Mouse (Mus musculus): Measurements from ENCODE around the gene Smim11. TPM values are rescaled to one million over a fixed set of nuclear protein-coding genes. Genes with fewer than 3 reads are reported as not detected.

Smim11 gene
- polyA plus RNA-seq, 1 experiment from 2014 or later: 143 TPM

- H3K27me3 ChIP-seq (ENCODE audit: control insufficient read depth, insufficient read depth, low read length): no peaks in the 10 kb centered on the region
- WGBS: 49% methylated on average over 4 of the region's 4 CpGs
- H3K4me1 ChIP-seq (ENCODE audit: control insufficient read depth, insufficient read depth, low read length): no peaks in the 10 kb centered on the region
- ATAC-seq (ENCODE audit: insufficient number of reproducible peaks, insufficient read depth, low FRiP score, low read depth): no peak
- no peak overlapping the region for H3K4me2 ChIP-seq (replicated peaks; ENCODE audit: low read depth, low read length)
- no peak overlapping the region for H3K9ac ChIP-seq (replicated peaks; ENCODE audit: low read depth, low read length)
- peaks cover 25% of the 10 kb centered on the region for H3K36me3 ChIP-seq (ENCODE audit: control insufficient read depth, insufficient read depth, low read length)
- H3K27ac ChIP-seq (ENCODE audit: low read length): no peak overlapping the region
- H3K9me3 ChIP-seq (ENCODE audit: control insufficient read depth, low read depth, low read length): no peaks in the 10 kb centered on the region
- H3K4me3 ChIP-seq (ENCODE audit: low read depth, low read length): no peak overlapping the region
Measured at GRCm38 (mm10) chr16:92309126-92309525, 8.0 kb downstream of the Smim11 start.

- H3K4me3 ChIP-seq (ENCODE audit: low read depth, low read length): no peak overlapping the region
- H3K27me3 ChIP-seq (ENCODE audit: control insufficient read depth, insufficient read depth, low read length): no peaks in the 10 kb centered on the region
- H3K36me3 ChIP-seq (ENCODE audit: control insufficient read depth, insufficient read depth, low read length): peaks cover 10% of the 10 kb centered on the region
- H3K4me2 ChIP-seq (replicated peaks; ENCODE audit: low read depth, low read length): no peak overlapping the region
- no peak overlapping the region for H3K9ac ChIP-seq (replicated peaks; ENCODE audit: low read depth, low read length)
- H3K4me1 ChIP-seq (ENCODE audit: control insufficient read depth, insufficient read depth, low read length): no peaks in the 10 kb centered on the region
- ATAC-seq (ENCODE audit: insufficient number of reproducible peaks, insufficient read depth, low FRiP score, low read depth): 0 out of 2 replicates have a peak, but pooled peaks have one; percentile 38
- H3K9me3 ChIP-seq (ENCODE audit: control insufficient read depth, low read depth, low read length): no peaks in the 10 kb centered on the region
- no peak overlapping the region for H3K27ac ChIP-seq (ENCODE audit: low read length)
- WGBS: 46% methylated on average over 13 of the region's 13 CpGs
Measured at GRCm38 (mm10) chr16:92313953-92314741, 13.1 kb downstream of the Smim11 start.

- WGBS: 74% methylated on average over 7 of the region's 7 CpGs
- Histone ChIP-seq H3K9ac (replicated peaks; ENCODE audit: low read depth, low read length) (no peak overlapping the region), H3K4me3 (ENCODE audit: low read depth, low read length) (no peak overlapping the region), H3K27ac (ENCODE audit: low read length) (no peak overlapping the region), H3K9me3 (ENCODE audit: control insufficient read depth, low read depth, low read length) (no peaks in the 10 kb centered on the region), H3K36me3 (ENCODE audit: control insufficient read depth, insufficient read depth, low read length) (no peaks in the 10 kb centered on the region; the same call in none of the 2 replicates), H3K4me1 (ENCODE audit: control insufficient read depth, insufficient read depth, low read length) (no peaks in the 10 kb centered on the region), H3K27me3 (ENCODE audit: control insufficient read depth, insufficient read depth, low read length) (no peaks in the 10 kb centered on the region), H3K4me2 (replicated peaks; ENCODE audit: low read depth, low read length) (no peak overlapping the region)
- ATAC-seq (ENCODE audit: insufficient number of reproducible peaks, insufficient read depth, low FRiP score, low read depth): no peak
Measured at GRCm38 (mm10) chr16:92316049-92316738, 15.1 kb downstream of the Smim11 start.

- 0 out of 2 replicates have a peak, but pooled peaks have one; percentile 42 for ATAC-seq (ENCODE audit: insufficient number of reproducible peaks, insufficient read depth, low FRiP score, low read depth)
- WGBS: 61% methylated on average over 20 of the region's 20 CpGs
- H3K4me2 ChIP-seq (replicated peaks; ENCODE audit: low read depth, low read length): no peak overlapping the region
- no peaks in the 10 kb centered on the region for H3K27me3 ChIP-seq (ENCODE audit: control insufficient read depth, insufficient read depth, low read length)
- H3K27ac ChIP-seq (ENCODE audit: low read length): no peak overlapping the region
- 0 out of 2 replicates have a peak, but pooled peaks cover 2% of the 10 kb centered on the region for H3K4me1 ChIP-seq (ENCODE audit: control insufficient read depth, insufficient read depth, low read length)
- H3K36me3 ChIP-seq (ENCODE audit: control insufficient read depth, insufficient read depth, low read length): no peaks in the 10 kb centered on the region
- H3K9me3 ChIP-seq (ENCODE audit: control insufficient read depth, low read depth, low read length): no peaks in the 10 kb centered on the region
- no peak overlapping the region for H3K9ac ChIP-seq (replicated peaks; ENCODE audit: low read depth, low read length)
- H3K4me3 ChIP-seq (ENCODE audit: low read depth, low read length): no peak overlapping the region
Measured at GRCm38 (mm10) chr16:92319353-92320109, 18.4 kb downstream of the Smim11 start.

- no peaks in the 10 kb centered on the region for H3K9me3 ChIP-seq (ENCODE audit: control insufficient read depth, low read depth, low read length)
- no peaks in the 10 kb centered on the region for H3K36me3 ChIP-seq (ENCODE audit: control insufficient read depth, insufficient read depth, low read length)
- H3K27ac ChIP-seq (ENCODE audit: low read length): no peak overlapping the region
- no peak overlapping the region for H3K9ac ChIP-seq (replicated peaks; ENCODE audit: low read depth, low read length)
- H3K4me1 ChIP-seq (ENCODE audit: control insufficient read depth, insufficient read depth, low read length): 0 out of 2 replicates have a peak, but pooled peaks cover 3% of the 10 kb centered on the region
- H3K4me2 ChIP-seq (replicated peaks; ENCODE audit: low read depth, low read length): no peak overlapping the region
- H3K4me3 ChIP-seq (ENCODE audit: low read depth, low read length): no peak overlapping the region
- ATAC-seq (ENCODE audit: insufficient number of reproducible peaks, insufficient read depth, low FRiP score, low read depth): no peak
- WGBS: 82% methylated on average over 3 of the region's 3 CpGs
- H3K27me3 ChIP-seq (ENCODE audit: control insufficient read depth, insufficient read depth, low read length): no peaks in the 10 kb centered on the region
Measured at GRCm38 (mm10) chr16:92320361-92320760, 19.3 kb downstream of the Smim11 start.

- H3K27me3 ChIP-seq (ENCODE audit: control insufficient read depth, insufficient read depth, low read length): no peaks in the 10 kb centered on the region
- no peak within 1 kb of the TSS for H3K27ac ChIP-seq (ENCODE audit: low read length)
- no peaks in the 10 kb centered on the region for H3K9me3 ChIP-seq (ENCODE audit: control insufficient read depth, low read depth, low read length)
- no peak within 1 kb of the TSS for H3K9ac ChIP-seq (replicated peaks; ENCODE audit: low read depth, low read length)
- no peak for ATAC-seq (ENCODE audit: insufficient number of reproducible peaks, insufficient read depth, low FRiP score, low read depth)
- no peak within 1 kb of the TSS for H3K4me2 ChIP-seq (replicated peaks; ENCODE audit: low read depth, low read length)
- H3K4me3 ChIP-seq (ENCODE audit: low read depth, low read length): no peak within 1 kb of the TSS
- 0 out of 2 replicates have a peak, but pooled peaks cover 3% of the 10 kb centered on the region for H3K4me1 ChIP-seq (ENCODE audit: control insufficient read depth, insufficient read depth, low read length)
- WGBS: 88% methylated on average over 8 of the region's 8 CpGs
- no peaks in the 10 kb centered on the region for H3K36me3 ChIP-seq (ENCODE audit: control insufficient read depth, insufficient read depth, low read length)
Measured at GRCm38 (mm10) chr16:92321341-92321740, 20.3 kb downstream of the Smim11 start, which contains the start of gene Fam243. Gene Fam243 (minus strand): TSS chr16:92321441.

GRCm38 (mm10) chr16:92324309-92325061 lies 23.4 kb downstream of the Smim11 start:
- Histone ChIP-seq H3K27ac (ENCODE audit: low read length) (no peak overlapping the region), H3K9ac (replicated peaks; ENCODE audit: low read depth, low read length) (no peak overlapping the region), H3K27me3 (ENCODE audit: control insufficient read depth, insufficient read depth, low read length) (no peaks in the 10 kb centered on the region), H3K4me1 (ENCODE audit: control insufficient read depth, insufficient read depth, low read length) (0 out of 2 replicates have a peak, but pooled peaks cover 3% of the 10 kb centered on the region), H3K4me3 (ENCODE audit: low read depth, low read length) (no peak overlapping the region), H3K36me3 (ENCODE audit: control insufficient read depth, insufficient read depth, low read length) (no peaks in the 10 kb centered on the region), H3K9me3 (ENCODE audit: control insufficient read depth, low read depth, low read length) (no peaks in the 10 kb centered on the region), H3K4me2 (replicated peaks; ENCODE audit: low read depth, low read length) (no peak overlapping the region)
- ATAC-seq (ENCODE audit: insufficient number of reproducible peaks, insufficient read depth, low FRiP score, low read depth): 0 out of 2 replicates have a peak, but pooled peaks have one; percentile 28
- 46% methylated on average over 7 of the region's 7 CpGs for WGBS

Data from stomach, embryonic 14.5 days (tissue).